Mouse (Mus musculus) heart, embryonic 16.5 days (tissue): ENCODE measurements around the gene Itga10. TPM values are rescaled to one million over a fixed set of nuclear protein-coding genes. Genes with fewer than 3 reads are reported as not detected.

Experiments
- ATAC-seq: fragments of 200-750 bp; cut with Nextera tagmentation; replicated peaks from 2 replicates; pipeline ENCODE4 v1.8.0; 2017; ENCODE audit warnings: moderate number of reproducible peaks; ENCODE audit not compliant: insufficient read depth, low FRiP score; ENCODE audit errors: extremely low read depth
- H3K27ac ChIP-seq: fragments of 300-500 bp; sonication (generic); 2 replicates; pipeline ENCODE4 v1.5.1; 2014; ENCODE audit warnings: mild to moderate bottlenecking, low read length, control low read depth, moderate library complexity
- H3K27me3 ChIP-seq: fragments of 300-500 bp; sonication (generic); 2 replicates; pipeline ENCODE4 v1.6.1; 2014; ENCODE audit warnings: low read length, mixed read lengths; ENCODE audit not compliant: control insufficient read depth, insufficient read depth
- H3K36me3 ChIP-seq: fragments of 300-500 bp; sonication (generic); 2 replicates; pipeline ENCODE4 v1.6.1; 2014; ENCODE audit not compliant: control insufficient read depth, insufficient read depth
- H3K4me1 ChIP-seq: fragments of 300-500 bp; sonication (generic); 2 replicates; pipeline ENCODE4 v1.6.1; 2014; ENCODE audit warnings: low read length, mixed read lengths; ENCODE audit not compliant: control insufficient read depth, insufficient read depth
- H3K4me2 ChIP-seq: fragments of 300-500 bp; sonication (generic); 2 replicates; pipeline ENCODE4 v1.6.1; 2014; ENCODE audit warnings: low read depth, mild to moderate bottlenecking, control low read depth, low read length
- H3K4me3 ChIP-seq: fragments of 300-500 bp; sonication (generic); 2 replicates; pipeline ENCODE4 v1.5.1; 2014; ENCODE audit warnings: mild to moderate bottlenecking, control low read depth, low read length
- H3K9ac ChIP-seq: fragments of 300-500 bp; sonication (generic); 2 replicates; pipeline ENCODE4 v1.6.1; 2014; ENCODE audit warnings: low read length, control low read depth
- H3K9me3 ChIP-seq: fragments of 300-500 bp; sonication (generic); replicated peaks from 2 replicates; pipeline ENCODE4 v1.6.1; 2016; ENCODE audit warnings: low read length; ENCODE audit not compliant: control insufficient read depth
- WGBS: fragments of 180-500 bp; shearing (Covaris S2); extraction: QIAGEN DNeasy Blood & Tissue Kit; methylation state at CpG from one replicate; pipeline ENCODE4 v1.1.7; 2014; 5-methylcytosine and 5-hydroxymethylcytosine counted together
- polyA plus RNA-seq: library from polyadenylated mRNA; unstranded; fragments of >200 nt; fragmentation: Nextera tagmentation; extraction: Ambion mirVana; gene quantifications from 2 replicates; pipeline ENCODE4 v1.2.1, GENCODE M21; 2015

Itga10 gene
- 0.83 and 1.1 TPM in 2 replicates for polyA plus RNA-seq

- 43% methylated on average over 7 of the region's 7 CpGs for WGBS
- Histone ChIP-seq H3K36me3 (peaks cover 24% of the 10 kb centered on the region), H3K4me1 (peaks cover 9% of the 10 kb centered on the region), H3K27ac (0 out of 2 replicates have a peak within 1 kb of the TSS, but pooled peaks have one; percentile 44), H3K9me3 (no peaks in the 10 kb centered on the region), H3K4me3 (peak within 1 kb of the TSS; percentile 25; the same call in 1 of the 2 replicates), H3K9ac (0 out of 2 replicates have a peak within 1 kb of the TSS, but pooled peaks have one; percentile 27), H3K4me2 (peak within 1 kb of the TSS; percentile 45), H3K27me3 (no peaks in the 10 kb centered on the region)
- peak; percentile 87 for ATAC-seq
Measured at GRCm38 (mm10) chr3:96645018-96645649, at the start of gene Itga10. Itga10 (plus strand) TSS chr3:96645584.

GRCm38 (mm10) chr3:96595661-96596060 is 49.7 kb upstream of the Itga10 start:
- no peaks in the 10 kb centered on the region for H3K36me3 ChIP-seq
- peak overlapping the region; percentile 81 for H3K9ac ChIP-seq
- no peaks in the 10 kb centered on the region for H3K9me3 ChIP-seq
- H3K4me3 ChIP-seq, result peak overlapping the region; percentile 69
- peaks cover 34% of the 10 kb centered on the region for H3K4me1 ChIP-seq
- H3K4me2 ChIP-seq, result peak overlapping the region; percentile 85
- H3K27me3 ChIP-seq, result peaks cover 2% of the 10 kb centered on the region; the same call in 1 of the 2 replicates
- H3K27ac ChIP-seq, result peak overlapping the region; percentile 82
- ATAC-seq, result no peak
- WGBS, result 31% methylated on average over 6 of the region's 6 CpGs

GRCm38 (mm10) chr3:96596228-96596707 is 49.1 kb upstream of the Itga10 start, which contains the start of gene Ankrd34a:
Ankrd34a (plus strand) TSS chr3:96596636.
- Histone ChIP-seq H3K4me1 (peaks cover 34% of the 10 kb centered on the region), H3K4me3 (peak within 1 kb of the TSS; percentile 69), H3K9ac (peak within 1 kb of the TSS; percentile 81), H3K27me3 (peaks cover 2% of the 10 kb centered on the region; the same call in 1 of the 2 replicates), H3K36me3 (no peaks in the 10 kb centered on the region), H3K27ac (peak within 1 kb of the TSS; percentile 82), H3K9me3 (no peaks in the 10 kb centered on the region), H3K4me2 (peak within 1 kb of the TSS; percentile 85)
- 1% methylated on average over 20 of the region's 23 CpGs for WGBS
- peak; percentile 11; the same call in 1 of the 2 replicates for ATAC-seq

GRCm38 (mm10) chr3:96596855-96597254 is 48.5 kb upstream of the Itga10 start:
- Histone ChIP-seq H3K27ac (peak overlapping the region; percentile 61), H3K4me1 (peaks cover 34% of the 10 kb centered on the region), H3K9ac (peak overlapping the region; percentile 81), H3K9me3 (no peaks in the 10 kb centered on the region), H3K27me3 (peaks cover 2% of the 10 kb centered on the region; the same call in 1 of the 2 replicates), H3K4me3 (peak overlapping the region; percentile 69), H3K36me3 (no peaks in the 10 kb centered on the region), H3K4me2 (peak overlapping the region; percentile 85)
- ATAC-seq, result no peak
- 1% methylated on average over 9 of the region's 12 CpGs for WGBS

- Histone ChIP-seq H3K4me1 (peaks cover 40% of the 10 kb centered on the region), H3K9me3 (no peaks in the 10 kb centered on the region), H3K4me2 (peak overlapping the region; percentile 85), H3K36me3 (no peaks in the 10 kb centered on the region), H3K9ac (peak overlapping the region; percentile 81), H3K27me3 (peaks cover 2% of the 10 kb centered on the region; the same call in 1 of the 2 replicates), H3K27ac (peak overlapping the region; percentile 61), H3K4me3 (peak overlapping the region; percentile 69)
- WGBS, result under 1% methylated on average over 40 of the region's 40 CpGs
- no peak for ATAC-seq
Measured at GRCm38 (mm10) chr3:96597435-96597891, 47.9 kb upstream of the Itga10 start.

- ATAC-seq, result no peak
- WGBS, result 6% methylated on average over 54 of the region's 54 CpGs
- peaks cover 41% of the 10 kb centered on the region for H3K4me1 ChIP-seq
Measured at GRCm38 (mm10) chr3:96598156-96599068, 47.0 kb upstream of the Itga10 start.

GRCm38 (mm10) chr3:96599069-96599393 is 46.4 kb upstream of the Itga10 start:
- H3K36me3 ChIP-seq, result peaks cover 4% of the 10 kb centered on the region
- peaks cover 46% of the 10 kb centered on the region for H3K4me1 ChIP-seq
- H3K27me3 ChIP-seq, result peaks cover 2% of the 10 kb centered on the region; the same call in 1 of the 2 replicates
- H3K9ac ChIP-seq, result peak overlapping the region; percentile 81; the same call in 1 of the 2 replicates
- H3K4me2 ChIP-seq, result peak overlapping the region; percentile 85
- no peak for ATAC-seq
- H3K4me3 ChIP-seq, result no peak overlapping the region
- 70% methylated on average over 8 of the region's 8 CpGs for WGBS
- H3K9me3 ChIP-seq, result no peaks in the 10 kb centered on the region
- 0 out of 2 replicates have a peak overlapping the region, but pooled peaks have one; percentile 22 for H3K27ac ChIP-seq

More at GRCm38 (mm10) chr3:96598156-96599068, 47.0 kb upstream of the Itga10 start:
- Histone ChIP-seq H3K4me2 (peak overlapping the region; percentile 85), H3K4me3 (peak overlapping the region; percentile 69), H3K36me3 (no peaks in the 10 kb centered on the region), H3K27me3 (peaks cover 2% of the 10 kb centered on the region; the same call in 1 of the 2 replicates), H3K9ac (peak overlapping the region; percentile 81), H3K27ac (peak overlapping the region; percentile 61), H3K9me3 (no peaks in the 10 kb centered on the region)

GRCm38 (mm10) chr3:96599411-96599810 is 46.0 kb upstream of the Itga10 start:
- H3K27me3 ChIP-seq, result peaks cover 2% of the 10 kb centered on the region; the same call in 1 of the 2 replicates
- no peak overlapping the region for H3K4me2 ChIP-seq
- WGBS, result 80% methylated on average over 3 of the region's 3 CpGs
- H3K9ac ChIP-seq, result no peak overlapping the region
- H3K27ac ChIP-seq, result no peak overlapping the region
- peaks cover 48% of the 10 kb centered on the region for H3K4me1 ChIP-seq
- peaks cover 5% of the 10 kb centered on the region for H3K36me3 ChIP-seq
- H3K9me3 ChIP-seq, result no peaks in the 10 kb centered on the region
- no peak overlapping the region for H3K4me3 ChIP-seq
- no peak for ATAC-seq
